Mouse (Mus musculus): ENCODE measurements at regions not wholly inside any gene's neighbourhood (a gene's known extent, or its start where the extent isn't known, plus 50 kb on each side); places are given as distances from the start of the nearest gene placed in this dataset.

DNA sequence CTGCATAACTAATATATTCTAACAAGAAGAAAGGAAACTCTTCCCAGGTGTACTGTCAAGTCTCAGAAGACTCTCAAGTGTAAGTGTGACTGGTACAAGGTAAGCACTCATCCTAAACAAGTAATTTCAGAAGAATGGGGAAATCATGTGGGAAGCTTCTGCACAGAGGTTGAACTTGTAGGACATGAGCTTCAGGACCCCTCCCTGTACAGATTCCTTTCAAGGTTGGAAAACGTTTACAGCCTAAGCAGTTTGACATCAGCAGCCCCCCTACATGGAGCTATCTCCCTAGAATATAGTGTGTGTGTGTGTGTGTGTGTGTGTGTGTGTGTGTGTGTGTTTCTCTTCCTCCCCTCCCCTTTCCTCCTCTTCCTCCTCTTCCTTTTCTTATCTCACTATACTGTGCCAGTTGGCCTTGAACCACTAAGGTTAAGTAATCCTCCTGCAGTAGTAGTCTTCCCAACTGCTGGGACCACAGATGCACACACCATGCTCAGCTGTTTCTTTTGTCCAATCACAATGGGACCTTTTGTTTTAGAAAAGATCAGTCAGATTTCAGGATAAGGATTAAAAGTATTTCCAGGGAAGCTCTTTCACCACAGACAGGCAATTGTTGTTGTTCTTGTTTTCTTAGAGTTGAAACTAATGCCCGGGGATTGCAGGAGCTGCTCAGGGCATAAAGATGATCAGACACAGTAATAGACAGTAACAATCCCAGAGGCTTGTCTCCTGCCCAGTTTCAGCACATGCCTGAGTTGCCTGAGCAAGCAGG is 89.3 kb downstream of the Fam161a start:
- TF ChIP-seq GATA1 (IDR thresholded peaks at IDR 0.05; ENCODE audit: low read length) (no peak), TAL1 (IDR thresholded peaks at IDR 0.05; ENCODE audit: low read length) (no peak)

Measured in erythroblast, embryonic 14.5 days (primary cell).